Mouse (Mus musculus) neural tube, embryonic 15.5 days (tissue): ENCODE data around the gene Isoc2a. TPM values are rescaled to one million over a fixed set of nuclear protein-coding genes. Genes with fewer than 3 reads are reported as not detected.
"Not testable (repeated sequence)": the region's sequence is repeated elsewhere in the genome, so short reads cannot be mapped to it uniquely, and the experiment has no call there.

Source experiments
- ATAC-seq: fragments of 200-750 bp; cut with Nextera tagmentation; 2 replicates; pipeline ENCODE4 v1.8.0; 2017; ENCODE audit warnings: mild to moderate bottlenecking, moderate TSS enrichment, moderate library complexity; ENCODE audit not compliant: low FRiP score
- H3K27ac ChIP-seq: fragments of 300-500 bp; sonication (generic); replicated peaks from 2 replicates; pipeline ENCODE4 v1.5.1; 2015; ENCODE audit warnings: mild to moderate bottlenecking, inconsistent platforms
- H3K27me3 ChIP-seq: fragments of 300-500 bp; sonication (generic); replicated peaks from 2 replicates; pipeline ENCODE4 v1.6.1; 2015; ENCODE audit warnings: inconsistent platforms
- H3K36me3 ChIP-seq: fragments of 300-500 bp; sonication (generic); 2 replicates; pipeline ENCODE4 v1.6.1; 2015; ENCODE audit warnings: inconsistent platforms
- H3K4me1 ChIP-seq: fragments of 300-500 bp; sonication (generic); 2 replicates; pipeline ENCODE4 v1.6.1; 2015; ENCODE audit warnings: inconsistent platforms
- H3K4me2 ChIP-seq: fragments of 300-500 bp; sonication (generic); 2 replicates; pipeline ENCODE4 v1.6.1; 2015; ENCODE audit warnings: inconsistent platforms, mild to moderate bottlenecking, moderate library complexity
- H3K4me3 ChIP-seq: fragments of 300-500 bp; sonication (generic); replicated peaks from 2 replicates; pipeline ENCODE4 v1.5.1; 2015; ENCODE audit warnings: mild to moderate bottlenecking, inconsistent platforms
- H3K9ac ChIP-seq: fragments of 300-500 bp; sonication (generic); replicated peaks from 2 replicates; pipeline ENCODE4 v1.6.1; 2015; ENCODE audit warnings: mild to moderate bottlenecking, inconsistent platforms
- H3K9me3 ChIP-seq: fragments of 300-500 bp; sonication (generic); replicated peaks from 2 replicates; pipeline ENCODE4 v1.6.1; 2016; ENCODE audit warnings: inconsistent platforms
- WGBS: fragments of 180-500 bp; shearing (Covaris S2); methylation state at CpG from one replicate; pipeline ENCODE4 v1.1.7; 2015; ENCODE audit warnings: mixed read lengths; 5-methylcytosine and 5-hydroxymethylcytosine counted together
- polyA plus RNA-seq: library from polyadenylated mRNA; unstranded; fragments of >200 nt; fragmentation: Nextera tagmentation; extraction: Ambion mirVana; gene quantifications from 2 replicates; pipeline ENCODE4 v1.2.1, GENCODE M21; 2015

Isoc2a gene
- polyA plus RNA-seq, 1 experiment from 2014 or later, result 0.51 TPM

- Histone ChIP-seq H3K4me3 (peak overlapping the region; percentile 51), H3K4me2 (peak overlapping the region; percentile 71), H3K36me3 (no peaks in the 10 kb centered on the region), H3K4me1 (peaks cover 17% of the 10 kb centered on the region), H3K9ac (peak overlapping the region; percentile 54), H3K9me3 (no peaks in the 10 kb centered on the region), H3K27ac (peak overlapping the region; percentile 79), H3K27me3 (no peaks in the 10 kb centered on the region)
- peak; percentile 100 for ATAC-seq
- WGBS, result 4% methylated on average over 40 of the region's 40 CpGs
Measured at GRCm38 (mm10) chr7:4865579-4866493, 11.1 kb upstream of the Isoc2a start.

- ATAC-seq, result no peak
- H3K9me3 ChIP-seq, result no peaks in the 10 kb centered on the region
- peak overlapping the region; percentile 77 for H3K27ac ChIP-seq
- no peaks in the 10 kb centered on the region for H3K27me3 ChIP-seq
- 34% methylated on average over 10 of the region's 10 CpGs for WGBS
- peak overlapping the region; percentile 71 for H3K4me2 ChIP-seq
- H3K36me3 ChIP-seq, result no peaks in the 10 kb centered on the region
- H3K9ac ChIP-seq, result peak overlapping the region; percentile 52
- H3K4me3 ChIP-seq, result peak overlapping the region; percentile 51
- peaks cover 17% of the 10 kb centered on the region for H3K4me1 ChIP-seq
Measured at GRCm38 (mm10) chr7:4866631-4867180, 10.2 kb upstream of the Isoc2a start.

- no peaks in the 10 kb centered on the region for H3K36me3 ChIP-seq
- no peaks in the 10 kb centered on the region for H3K27me3 ChIP-seq
- no peak within 1 kb of the TSS for H3K27ac ChIP-seq
- no peaks in the 10 kb centered on the region for H3K9me3 ChIP-seq
- no peak within 1 kb of the TSS for H3K4me3 ChIP-seq
- peaks cover 17% of the 10 kb centered on the region for H3K4me1 ChIP-seq
- no peak for ATAC-seq
- 68% methylated on average over 6 of the region's 6 CpGs for WGBS
- no peak within 1 kb of the TSS for H3K4me2 ChIP-seq
- no peak within 1 kb of the TSS for H3K9ac ChIP-seq
Measured at GRCm38 (mm10) chr7:4870133-4870532, 6.8 kb upstream of the Isoc2a start, which contains the start of gene Isoc2b. TSS of gene Isoc2b (minus strand) at chr7:4870258.

GRCm38 (mm10) chr7:4877226-4877625 is 273 bp downstream of the Isoc2a start:
- 10% methylated on average over 11 of the region's 11 CpGs for WGBS
- H3K9ac ChIP-seq, result peak overlapping the region; percentile 62
- H3K4me1 ChIP-seq, result peaks cover 15% of the 10 kb centered on the region
- H3K4me3 ChIP-seq, result peak overlapping the region; percentile 56
- H3K9me3 ChIP-seq, result no peaks in the 10 kb centered on the region
- no peak overlapping the region for H3K27ac ChIP-seq
- H3K4me2 ChIP-seq, result peak overlapping the region; percentile 93
- H3K27me3 ChIP-seq, result no peaks in the 10 kb centered on the region
- no peaks in the 10 kb centered on the region for H3K36me3 ChIP-seq
- ATAC-seq, result peak; percentile 53; the same call in 1 of the 2 replicates

- Histone ChIP-seq H3K27ac (no peak overlapping the region), H3K9ac (no peak overlapping the region), H3K4me1 (peaks cover 15% of the 10 kb centered on the region), H3K27me3 (no peaks in the 10 kb centered on the region), H3K4me3 (no peak overlapping the region), H3K4me2 (no peak overlapping the region), H3K36me3 (no peaks in the 10 kb centered on the region), H3K9me3 (no peaks in the 10 kb centered on the region)
- no peak for ATAC-seq
Measured at GRCm38 (mm10) chr7:4878186-4878585, 1.2 kb downstream of the Isoc2a start.

GRCm38 (mm10) chr7:4879036-4879435 is 2.1 kb downstream of the Isoc2a start:
- not testable (repeated sequence) for ATAC-seq, H3K27ac ChIP-seq, H3K9me3 ChIP-seq, H3K27me3 ChIP-seq, H3K36me3 ChIP-seq, H3K4me3 ChIP-seq, H3K4me2 ChIP-seq, H3K9ac ChIP-seq
- H3K4me1 ChIP-seq, result peaks cover 15% of the 10 kb centered on the region
- WGBS, result 75% methylated on average over 1 of the region's 1 CpGs

- ATAC-seq, result no peak
- Histone ChIP-seq H3K4me2 (no peak overlapping the region), H3K27ac (no peak overlapping the region), H3K4me1 (no peaks in the 10 kb centered on the region), H3K4me3 (no peak overlapping the region), H3K9me3 (no peaks in the 10 kb centered on the region), H3K9ac (no peak overlapping the region), H3K27me3 (no peaks in the 10 kb centered on the region), H3K36me3 (no peaks in the 10 kb centered on the region)
- WGBS, result 83% methylated on average over 4 of the region's 4 CpGs
Measured at GRCm38 (mm10) chr7:4886680-4887079, 9.7 kb downstream of the Isoc2a start.

GRCm38 (mm10) chr7:4895186-4895585 is 18.2 kb downstream of the Isoc2a start:
- H3K4me2 ChIP-seq, result no peak overlapping the region
- 56% methylated on average over 11 of the region's 11 CpGs for WGBS
- no peak for ATAC-seq
- no peaks in the 10 kb centered on the region for H3K36me3 ChIP-seq
- H3K9ac ChIP-seq, result no peak overlapping the region
- peaks cover 16% of the 10 kb centered on the region for H3K4me1 ChIP-seq
- H3K27ac ChIP-seq, result no peak overlapping the region
- H3K4me3 ChIP-seq, result no peak overlapping the region
- H3K9me3 ChIP-seq, result no peaks in the 10 kb centered on the region
- no peaks in the 10 kb centered on the region for H3K27me3 ChIP-seq

- Histone ChIP-seq H3K9ac (peak overlapping the region; percentile 29), H3K36me3 (no peaks in the 10 kb centered on the region), H3K4me1 (peaks cover 20% of the 10 kb centered on the region), H3K4me2 (peak overlapping the region; percentile 62), H3K9me3 (no peaks in the 10 kb centered on the region), H3K27ac (peak overlapping the region; percentile 65), H3K4me3 (peak overlapping the region; percentile 38), H3K27me3 (no peaks in the 10 kb centered on the region)
- WGBS, result 15% methylated on average over 17 of the region's 18 CpGs
- ATAC-seq, result peak; percentile 76
Measured at GRCm38 (mm10) chr7:4898851-4899648, 22.1 kb downstream of the Isoc2a start.

GRCm38 (mm10) chr7:4899649-4900522 is 22.9 kb downstream of the Isoc2a start:
- Histone ChIP-seq H3K9me3 (no peaks in the 10 kb centered on the region), H3K4me3 (peak overlapping the region; percentile 38), H3K27ac (peak overlapping the region; percentile 65), H3K9ac (peak overlapping the region; percentile 29), H3K4me1 (peaks cover 20% of the 10 kb centered on the region), H3K4me2 (peak overlapping the region; percentile 62), H3K36me3 (no peaks in the 10 kb centered on the region), H3K27me3 (no peaks in the 10 kb centered on the region)
- 10% methylated on average over 19 of the region's 19 CpGs for WGBS
- peak; percentile 84 for ATAC-seq

GRCm38 (mm10) chr7:4900523-4900851 is 23.5 kb downstream of the Isoc2a start:
- Histone ChIP-seq H3K27ac (no peak overlapping the region; the same call in 1 of the 2 replicates), H3K9me3 (no peaks in the 10 kb centered on the region), H3K4me2 (peak overlapping the region; percentile 62), H3K36me3 (no peaks in the 10 kb centered on the region), H3K4me3 (peak overlapping the region; percentile 38), H3K27me3 (no peaks in the 10 kb centered on the region), H3K4me1 (peaks cover 20% of the 10 kb centered on the region), H3K9ac (no peak overlapping the region)
- ATAC-seq, result no peak
- 31% methylated on average over 11 of the region's 11 CpGs for WGBS
